Mouse (Mus musculus) effector memory CD4-positive, alpha-beta T cell, adult 7 months (primary cell): ENCODE results near the gene Avil. TPM values are rescaled to one million over a fixed set of nuclear protein-coding genes. Genes with fewer than 3 reads are reported as not detected.

Source experiments
- polyA plus RNA-seq: library from polyadenylated mRNA; unstranded; fragments of 100-300 nt; shearing (Covaris generic); gene quantifications from one replicate; pipeline ENCODE4 v1.2.1, GENCODE M21; 2017

The Avil gene
- not detected for polyA plus RNA-seq

GRCm38 (mm10) chr10:127000529-127000928, at the start of gene Avil:
Avil (plus strand) TSS chr10:127000709.

GRCm38 (mm10) chr10:126978277-126978994, 22.1 kb upstream of the Avil start, which contains the start of gene Ctdsp2:
Ctdsp2 (plus strand) TSS chr10:126978717.

GRCm38 (mm10) chr10:127030336-127031296, 30.1 kb downstream of the Avil start, which contains the start of gene Tsfm:
Tsfm (minus strand) TSS chr10:127030840.

GRCm38 (mm10) chr10:127041274-127041766, 40.8 kb downstream of the Avil start, which contains the start of the genes Mettl1 and Eef1akmt3:
Mettl1 (plus strand) TSS chr10:127041414.
Eef1akmt3 (minus strand) TSS chr10:127041513.

GRCm38 (mm10) chr10:127047954-127048353, 47.4 kb downstream of the Avil start, which contains the start of gene Cyp27b1:
Cyp27b1 (plus strand) TSS chr10:127048250.

GRCm38 (mm10) chr10:127059968-127060916, 59.7 kb downstream of the Avil start, which contains the start of gene March9:
March9 (minus strand) TSS chr10:127060184.

GRCm38 (mm10) chr10:127063239-127063872, 62.8 kb downstream of the Avil start, which contains the start of gene Cdk4:
Cdk4 (plus strand) TSS chr10:127063534.

Other genes with a start within 250 kb of the Avil start
- 7.2 TPM for gene Atp23, start 99.4 kb upstream of the Avil start, polyA plus RNA-seq
- gene Ctdsp2, start 22.0 kb upstream of the Avil start, polyA plus RNA-seq: 38.2 TPM
- 21.8 TPM for gene Tsfm, start 30.1 kb downstream of the Avil start, polyA plus RNA-seq
- gene Mettl1, start 40.7 kb downstream of the Avil start, polyA plus RNA-seq: 15.7 TPM
- 0.60 TPM for gene Eef1akmt3, start 40.8 kb downstream of the Avil start, polyA plus RNA-seq
- not detected for gene Cyp27b1, start 47.5 kb downstream of the Avil start, polyA plus RNA-seq
- 1.4 TPM for gene March9, start 59.5 kb downstream of the Avil start, polyA plus RNA-seq
- 188 TPM for gene Cdk4, start 62.8 kb downstream of the Avil start, polyA plus RNA-seq
- gene Tspan31, start 69.6 kb downstream of the Avil start, polyA plus RNA-seq: 142 TPM
- gene Agap2, start 74.6 kb downstream of the Avil start, polyA plus RNA-seq: 13.2 TPM
- gene Os9, start 120.4 kb downstream of the Avil start, polyA plus RNA-seq: 197 TPM
- 801 TPM for gene B4galnt1, start 164.5 kb downstream of the Avil start, polyA plus RNA-seq
- 11.3 TPM for gene Slc26a10, start 179.9 kb downstream of the Avil start, polyA plus RNA-seq
- gene Arhgef25, start 189.4 kb downstream of the Avil start, polyA plus RNA-seq: not detected
- gene Dtx3, start 195.0 kb downstream of the Avil start, polyA plus RNA-seq: 90.2 TPM
- 26.3 TPM for gene Pip4k2c, start 210.9 kb downstream of the Avil start, polyA plus RNA-seq